Mouse (Mus musculus): ENCODE results near the gene Fam83c.

GRCm38 (mm10) chr2:155809620-155810019 lies 25.0 kb downstream of the Fam83c start:
- TF ChIP-seq POLR2A (IDR thresholded peaks at IDR 0.05; ENCODE audit: control insufficient read depth in 1 of 2, insufficient read depth in 1 of 2, low read depth in 1 of 2, low read length in 2 of 2, poor library complexity in 1 of 2) (no peak), CTCF (IDR thresholded peaks at IDR 0.05 in 2 of 3, conservative IDR thresholded peaks at IDR 0.05 in 1 of 3; ENCODE audit: control insufficient read depth in 1 of 3, insufficient read depth in 1 of 3, low read depth in 2 of 3, low read length in 3 of 3, poor library complexity in 1 of 3, severe bottlenecking in 1 of 3) (no peak), ZC3H11A (IDR thresholded peaks at IDR 0.05; ENCODE audit: low read depth, low read length) (no peak), GABPA (IDR thresholded peaks at IDR 0.05; ENCODE audit: low read depth, low read length) (no peak), ZMIZ1 (IDR thresholded peaks at IDR 0.05; ENCODE audit: low read depth, low read length) (no peak), JUND (IDR thresholded peaks at IDR 0.05; ENCODE audit: low read depth, low read length) (no peak), CHD2 (IDR thresholded peaks at IDR 0.05; ENCODE audit: low read length) (no peak), GATA1 (IDR thresholded peaks at IDR 0.05; ENCODE audit: low read depth, low read length) (no peak), KAT2A (conservative IDR thresholded peaks at IDR 0.05; ENCODE audit: low read depth, low read length) (no peak), NELFE (IDR thresholded peaks at IDR 0.05; ENCODE audit: low read depth, low read length) (no peak), SMC3 (IDR thresholded peaks at IDR 0.05; ENCODE audit: low read depth, low read length) (no peak), MAX (IDR thresholded peaks at IDR 0.05; ENCODE audit: low read length) (no peak), RCOR1 (IDR thresholded peaks at IDR 0.05; ENCODE audit: low read depth, low read length) (no peak), EP300 (IDR thresholded peaks at IDR 0.05; ENCODE audit: low read depth in 1 of 2, low read length in 2 of 2) (no peak)

All from MEL (cell line).